Mouse (Mus musculus) embryonic facial prominence, embryonic 10.5 days (tissue): ENCODE measurements around the gene Kif2c. TPM values are rescaled to one million over a fixed set of nuclear protein-coding genes. Genes with fewer than 3 reads are reported as not detected.

Experiments
- DNase-seq: peaks from one replicate; pipeline ENCODE4 v3.0.0-alpha.2; 2017; ENCODE audit warnings: low spot score
- H3K27ac ChIP-seq: fragments of 300-500 bp; sonication (generic); replicated peaks from 2 replicates; pipeline ENCODE4 v1.5.1; 2016; ENCODE audit warnings: mild to moderate bottlenecking
- H3K27me3 ChIP-seq: fragments of 300-500 bp; sonication (generic); replicated peaks from 2 replicates; pipeline ENCODE4 v1.6.1; 2016; ENCODE audit warnings: low read depth, mild to moderate bottlenecking; ENCODE audit not compliant: poor library complexity, severe bottlenecking
- H3K36me3 ChIP-seq: fragments of 300-500 bp; sonication (generic); replicated peaks from 2 replicates; pipeline ENCODE4 v1.6.1; 2016; ENCODE audit warnings: mild to moderate bottlenecking, moderate library complexity
- H3K4me1 ChIP-seq: fragments of 300-500 bp; sonication (generic); 2 replicates; pipeline ENCODE4 v1.6.1; 2016
- H3K4me3 ChIP-seq: fragments of 300-500 bp; sonication (generic); 2 replicates; pipeline ENCODE4 v1.5.1; 2016; ENCODE audit warnings: mild to moderate bottlenecking, moderate library complexity
- H3K9me3 ChIP-seq: fragments of 300-500 bp; sonication (generic); 2 replicates; pipeline ENCODE4 v1.6.1; 2016; ENCODE audit warnings: mild to moderate bottlenecking
- WGBS: fragments of 180-500 bp; shearing (Covaris S2); methylation state at CpG from one replicate; pipeline ENCODE4 v1.1.7; 2016; 5-methylcytosine and 5-hydroxymethylcytosine counted together
- polyA plus RNA-seq: library from polyadenylated mRNA; unstranded; fragments of >200 nt; fragmentation: Nextera tagmentation; extraction: Ambion mirVana; gene quantifications from 2 replicates; pipeline ENCODE4 v1.2.1, GENCODE M21; 2016

Gene Kif2c
- polyA plus RNA-seq, 1 experiment from 2014 or later: 115 TPM

- no peak for DNase-seq
- H3K9me3 ChIP-seq: no peaks in the 10 kb centered on the region
- peaks cover 56% of the 10 kb centered on the region for H3K4me1 ChIP-seq
- WGBS: 61% methylated on average over 6 of the region's 6 CpGs
- peaks cover 37% of the 10 kb centered on the region for H3K36me3 ChIP-seq
- H3K4me3 ChIP-seq: peak overlapping the region; percentile 92
- no peak overlapping the region for H3K27ac ChIP-seq
- peaks cover 45% of the 10 kb centered on the region for H3K27me3 ChIP-seq
These were observed 51.6 kb downstream of the Kif2c start for GRCm38 (mm10) chr4:117130790-117131189.

- no peak overlapping the region for H3K4me3 ChIP-seq
- no peak for DNase-seq
- H3K27ac ChIP-seq: no peak overlapping the region
- no peaks in the 10 kb centered on the region for H3K9me3 ChIP-seq
- peaks cover 37% of the 10 kb centered on the region for H3K36me3 ChIP-seq
- H3K4me1 ChIP-seq: peaks cover 63% of the 10 kb centered on the region
- H3K27me3 ChIP-seq: peaks cover 37% of the 10 kb centered on the region
- 91% methylated on average over 33 of the region's 33 CpGs for WGBS
These were observed 54.3 kb downstream of the Kif2c start for GRCm38 (mm10) chr4:117127991-117128686.

- Histone ChIP-seq H3K4me3 (peak within 1 kb of the TSS; percentile 23), H3K27me3 (peaks cover 23% of the 10 kb centered on the region), H3K9me3 (no peaks in the 10 kb centered on the region), H3K27ac (peak within 1 kb of the TSS; percentile 83), H3K4me1 (peaks cover 49% of the 10 kb centered on the region), H3K36me3 (peaks cover 36% of the 10 kb centered on the region)
- 87% methylated on average over 9 of the region's 9 CpGs for WGBS
- DNase-seq: no peak
These were observed 55.7 kb downstream of the Kif2c start, which contains the start of gene Tctex1d4 for GRCm38 (mm10) chr4:117126675-117127290. Gene Tctex1d4, plus strand, starts transcription at chr4:117126794.

GRCm38 (mm10) chr4:117125910-117126674 is 56.3 kb downstream of the Kif2c start:
- Histone ChIP-seq H3K4me1 (peaks cover 48% of the 10 kb centered on the region), H3K27me3 (peaks cover 16% of the 10 kb centered on the region), H3K27ac (peak overlapping the region; percentile 83), H3K9me3 (no peaks in the 10 kb centered on the region), H3K4me3 (peak overlapping the region; percentile 23), H3K36me3 (peaks cover 30% of the 10 kb centered on the region)
- peak; percentile 39 for DNase-seq
- 44% methylated on average over 15 of the region's 15 CpGs for WGBS

- H3K4me1 ChIP-seq: peaks cover 45% of the 10 kb centered on the region
- peaks cover 9% of the 10 kb centered on the region for H3K27me3 ChIP-seq
- peak within 1 kb of the TSS; percentile 83 for H3K27ac ChIP-seq
- DNase-seq: peak; percentile 64
- peak within 1 kb of the TSS; percentile 23 for H3K4me3 ChIP-seq
- H3K9me3 ChIP-seq: no peaks in the 10 kb centered on the region
- H3K36me3 ChIP-seq: peaks cover 26% of the 10 kb centered on the region
- WGBS: 37% methylated on average over 8 of the region's 8 CpGs
These were observed 57.0 kb downstream of the Kif2c start, which contains the start of gene Btbd19 for GRCm38 (mm10) chr4:117125348-117125909. Gene Btbd19, minus strand, starts transcription at chr4:117125725.

GRCm38 (mm10) chr4:117124518-117125347 is 57.7 kb downstream of the Kif2c start:
- 67% methylated on average over 14 of the region's 14 CpGs for WGBS
- H3K4me1 ChIP-seq: peaks cover 46% of the 10 kb centered on the region
- no peak for DNase-seq
- peak overlapping the region; percentile 23 for H3K4me3 ChIP-seq
- peaks cover 19% of the 10 kb centered on the region for H3K36me3 ChIP-seq
- no peaks in the 10 kb centered on the region for H3K9me3 ChIP-seq
- H3K27me3 ChIP-seq: peaks cover 4% of the 10 kb centered on the region
- H3K27ac ChIP-seq: peak overlapping the region; percentile 83

GRCm38 (mm10) chr4:117124218-117124517 is 58.3 kb downstream of the Kif2c start:
- peak overlapping the region; percentile 83 for H3K27ac ChIP-seq
- H3K9me3 ChIP-seq: no peaks in the 10 kb centered on the region
- H3K4me1 ChIP-seq: peaks cover 47% of the 10 kb centered on the region
- DNase-seq: no peak
- no peak overlapping the region for H3K4me3 ChIP-seq
- peaks cover 15% of the 10 kb centered on the region for H3K36me3 ChIP-seq
- no peaks in the 10 kb centered on the region for H3K27me3 ChIP-seq
- WGBS: 88% methylated on average over 3 of the region's 3 CpGs

- H3K4me1 ChIP-seq: peaks cover 47% of the 10 kb centered on the region
- no peak overlapping the region; the same call in none of the 2 replicates for H3K27ac ChIP-seq
- 76% methylated on average over 9 of the region's 9 CpGs for WGBS
- peaks cover 10% of the 10 kb centered on the region for H3K36me3 ChIP-seq
- H3K4me3 ChIP-seq: no peak overlapping the region
- no peaks in the 10 kb centered on the region for H3K27me3 ChIP-seq
- no peaks in the 10 kb centered on the region for H3K9me3 ChIP-seq
- DNase-seq: no peak
These were observed 58.8 kb downstream of the Kif2c start for GRCm38 (mm10) chr4:117123546-117124217.

GRCm38 (mm10) chr4:117122209-117122608 is 60.2 kb downstream of the Kif2c start:
- 88% methylated on average over 4 of the region's 4 CpGs for WGBS

GRCm38 (mm10) chr4:117120445-117121414 is 61.7 kb downstream of the Kif2c start:
- DNase-seq: peak; percentile 94
- Histone ChIP-seq H3K27ac (peak overlapping the region; percentile 93), H3K36me3 (peaks cover 6% of the 10 kb centered on the region), H3K9me3 (no peaks in the 10 kb centered on the region), H3K4me3 (peak overlapping the region; percentile 85), H3K27me3 (no peaks in the 10 kb centered on the region), H3K4me1 (peaks cover 36% of the 10 kb centered on the region)
- under 1% methylated on average over 69 of the region's 69 CpGs for WGBS

More at GRCm38 (mm10) chr4:117122209-117122608, 60.2 kb downstream of the Kif2c start:
- no peaks in the 10 kb centered on the region for H3K9me3 ChIP-seq
- no peak overlapping the region for H3K4me3 ChIP-seq
- H3K27ac ChIP-seq: no peak overlapping the region
- H3K4me1 ChIP-seq: peaks cover 47% of the 10 kb centered on the region
- H3K36me3 ChIP-seq: no peaks in the 10 kb centered on the region
- no peaks in the 10 kb centered on the region for H3K27me3 ChIP-seq
- no peak for DNase-seq
